Mouse (Mus musculus) liver, adult 2 months (tissue): Measurements from ENCODE around the gene Sprr2k.

Experiments
- CTCF ChIP-seq: fragments of 200-500 bp; IDR thresholded peaks from 2 replicates; pipeline ENCODE4 v1.5.1; 2011; ENCODE audit warnings: low read depth, low read length, control low read depth
- POLR2A ChIP-seq: fragments of 200-500 bp; IDR thresholded peaks from 2 replicates; pipeline ENCODE4 v1.6.1; 2011; ENCODE audit warnings: low read length, control low read depth; ENCODE audit not compliant: insufficient read depth; ENCODE audit errors: extremely low read depth

GRCm38 (mm10) chr3:92417782-92418181 is 14.6 kb upstream of the Sprr2k start, which contains the start of gene Sprr2j-ps:
- no peak for TF ChIP-seq CTCF
- TF ChIP-seq POLR2A = no peak
